Mouse (Mus musculus) embryonic fibroblast, embryonic 13.5 days (primary cell): ENCODE results near the gene Rplp2. TPM values are rescaled to one million over a fixed set of nuclear protein-coding genes. Genes with fewer than 3 reads are reported as not detected.
A peak's percentile ranks its signal among the peaks of the same experiment; 100 is the strongest.

Experiments used
- H3K27ac ChIP-seq: 2 replicates; pipeline ENCODE4 v1.5.1; 2012; ENCODE audit warnings: low read length, control low read depth, inconsistent platforms; ENCODE audit not compliant: insufficient read depth
- H3K4me1 ChIP-seq: 2 replicates; pipeline ENCODE4 v1.6.1; 2011; ENCODE audit warnings: low read length; ENCODE audit not compliant: control insufficient read depth, insufficient read depth
- H3K4me3 ChIP-seq: 2 replicates; pipeline ENCODE4 v1.5.1; 2011; ENCODE audit warnings: mild to moderate bottlenecking, control low read depth, low read length; ENCODE audit not compliant: insufficient read depth
- CTCF ChIP-seq: IDR thresholded peaks from 2 replicates; pipeline ENCODE4 v1.5.1; 2011; ENCODE audit warnings: mild to moderate bottlenecking, control low read depth, low read length, moderate library complexity, borderline replicate concordance; ENCODE audit not compliant: insufficient read depth
- POLR2A ChIP-seq: IDR thresholded peaks from 2 replicates; pipeline ENCODE4 v1.6.1; 2011; ENCODE audit warnings: low read depth, mild to moderate bottlenecking, control low read depth, low read length, moderate library complexity
- polyA plus RNA-seq: library from polyadenylated mRNA; stranded (reverse); fragments of >200 nt; gene quantifications from 2 replicates; pipeline ENCODE4 v1.2.4, GENCODE M21; 2011; ENCODE audit warnings: low read depth; ENCODE audit not compliant: missing spikeins, insufficient read length

Gene Rplp2
- polyA plus RNA-seq, 1 experiment, result 1,600 TPM

- Histone ChIP-seq H3K4me3 (no peak overlapping the region; the same call in 1 of the 2 replicates), H3K27ac (no peak overlapping the region), H3K4me1 (0 out of 2 replicates have a peak, but pooled peaks cover 10% of the 10 kb centered on the region)
- TF ChIP-seq CTCF (no peak), POLR2A (no peak)
These were observed 11.2 kb upstream of the Rplp2 start for GRCm38 (mm10) chr7:141435856-141436522.

DNA sequence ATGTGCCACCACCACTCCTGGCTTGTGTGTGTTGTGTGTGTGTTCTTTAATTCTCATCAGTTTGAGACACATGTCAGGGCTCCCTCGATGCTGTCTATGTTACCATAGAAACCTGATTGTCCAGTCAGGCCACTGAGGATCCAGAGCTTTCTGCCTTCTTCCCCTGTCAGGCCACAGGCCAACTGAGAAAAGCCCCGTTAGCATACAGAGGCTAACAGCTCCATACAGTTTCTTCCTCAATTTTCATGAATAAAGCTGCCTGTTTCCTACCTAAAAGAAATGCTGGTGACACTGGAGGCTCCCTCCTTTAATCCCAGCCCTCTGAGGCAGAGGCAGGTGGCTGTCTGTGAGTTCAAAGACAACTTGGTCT is 10.7 kb upstream of the Rplp2 start:
- Histone ChIP-seq H3K4me1 (0 out of 2 replicates have a peak, but pooled peaks cover 10% of the 10 kb centered on the region), H3K4me3 (peak overlapping the region; percentile 73), H3K27ac (no peak overlapping the region)
- TF ChIP-seq POLR2A, result no peak
- no peak for TF ChIP-seq CTCF

- TF ChIP-seq POLR2A, result peak; percentile 83
- TF ChIP-seq CTCF, result 0 out of 2 replicates have a peak, but pooled peaks have one; percentile 26
- peak within 1 kb of the TSS; percentile 21; the same call in 1 of the 2 replicates for H3K27ac ChIP-seq
These were observed 9.7 kb upstream of the Rplp2 start, which contains the start of gene Slc25a22 for GRCm38 (mm10) chr7:141437178-141438120. Gene Slc25a22, minus strand, starts transcription at chr7:141437892.

GRCm38 (mm10) chr7:141438201-141438968 is 8.8 kb upstream of the Rplp2 start:
- Histone ChIP-seq H3K4me1 (peaks cover 10% of the 10 kb centered on the region; the same call in 1 of the 2 replicates), H3K4me3 (no peak overlapping the region), H3K27ac (no peak overlapping the region)
- TF ChIP-seq POLR2A (no peak), CTCF (no peak)

More at GRCm38 (mm10) chr7:141437178-141438120, 9.7 kb upstream of the Rplp2 start, which contains the start of gene Slc25a22:
- H3K4me1 ChIP-seq, result peaks cover 10% of the 10 kb centered on the region; the same call in 1 of the 2 replicates
- peak within 1 kb of the TSS; percentile 73 for H3K4me3 ChIP-seq

DNA sequence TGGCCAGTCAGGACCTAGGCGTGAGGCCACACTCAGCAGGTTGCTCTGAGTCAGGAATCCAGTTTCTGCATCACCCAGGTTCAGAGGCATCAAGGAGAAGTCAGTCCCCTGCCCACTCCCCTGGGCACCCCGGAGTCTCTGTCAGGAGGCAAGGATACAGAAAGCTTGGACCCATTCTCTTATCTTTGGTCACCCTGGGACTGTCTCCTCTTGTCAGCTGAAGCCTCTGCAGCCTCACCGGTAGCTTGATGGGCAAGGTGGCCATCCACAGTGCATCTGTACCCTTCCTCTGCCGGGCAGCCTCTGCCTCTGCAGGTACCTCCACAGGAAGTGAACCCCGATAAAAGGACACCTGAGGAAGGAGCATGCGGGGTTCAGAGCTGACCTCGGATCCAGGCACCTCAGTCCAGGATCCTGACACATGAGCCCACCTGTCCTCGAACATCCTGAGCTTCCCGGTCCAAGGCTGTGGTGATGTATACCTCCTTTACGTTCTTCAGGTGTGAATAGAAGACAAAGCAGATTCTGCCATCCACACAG is 8.0 kb upstream of the Rplp2 start:
- H3K4me1 ChIP-seq, result peaks cover 10% of the 10 kb centered on the region; the same call in 1 of the 2 replicates
- TF ChIP-seq POLR2A (no peak), CTCF (no peak)
- H3K27ac ChIP-seq, result no peak overlapping the region
- H3K4me3 ChIP-seq, result no peak overlapping the region

GRCm38 (mm10) chr7:141439811-141440210 is 7.4 kb upstream of the Rplp2 start:
- Histone ChIP-seq H3K4me3 (no peak overlapping the region), H3K4me1 (peaks cover 10% of the 10 kb centered on the region; the same call in 1 of the 2 replicates), H3K27ac (no peak overlapping the region)
- TF ChIP-seq POLR2A (no peak), CTCF (no peak)

GRCm38 (mm10) chr7:141440613-141441012 is 6.6 kb upstream of the Rplp2 start:
- TF ChIP-seq POLR2A (no peak), CTCF (peak; percentile 68; the same call in 1 of the 2 replicates)
- Histone ChIP-seq H3K4me3 (no peak overlapping the region), H3K27ac (no peak overlapping the region), H3K4me1 (peaks cover 7% of the 10 kb centered on the region; the same call in 1 of the 2 replicates)

- TF ChIP-seq CTCF, result no peak
- TF ChIP-seq POLR2A, result no peak
- Histone ChIP-seq H3K4me3 (peak overlapping the region; percentile 63), H3K27ac (no peak overlapping the region), H3K4me1 (peaks cover 3% of the 10 kb centered on the region; the same call in 1 of the 2 replicates)
These were observed 5.7 kb upstream of the Rplp2 start for GRCm38 (mm10) chr7:141441460-141441859.
